Comparison of ENCODE assay signal across 11 mouse cellular contexts in genomic region chr5:66530361-66530760, GRCm38 (mm10).
"Had no signal": no experiment of that assay in that cellular context is flagged by ENCODE, and none has a peak within 500 bp of the region (broad histone marks: within the 10 kb centered on the region; RNA-seq: fewer than 3 reads in every experiment).

No protein-coding gene starts in this region.

- H3K36me3 ChIP-seq: limb, embryonic 13.5 days; midbrain, embryonic 13.5 days; neural tube, embryonic 15.5 days had no signal

- DNase-seq: kidney, postnatal 10 days; layer of hippocampus, adult 9-11 months; layer of hippocampus, postnatal 36 days; lung, adult 18-20 months; right cerebral cortex, adult 18-20 months; right cerebral cortex, postnatal 25 days had no signal

- ATAC-seq: midbrain, embryonic 13.5 days had no signal

- H3K4me3 ChIP-seq: limb, embryonic 13.5 days; midbrain, embryonic 13.5 days; myocyte; neural tube, embryonic 15.5 days had no signal

- H3K4me2 ChIP-seq: limb, embryonic 13.5 days; midbrain, embryonic 13.5 days; neural tube, embryonic 15.5 days had no signal

- H3K9me3 ChIP-seq: limb, embryonic 13.5 days; midbrain, embryonic 13.5 days; neural tube, embryonic 15.5 days had no signal

- H3K27ac ChIP-seq: liver, embryonic 14.5 days; midbrain, embryonic 13.5 days; neural tube, embryonic 15.5 days had no signal

- H3K27me3 ChIP-seq: limb, embryonic 13.5 days; midbrain, embryonic 13.5 days; neural tube, embryonic 15.5 days had no signal

- H3K9ac ChIP-seq: limb, embryonic 13.5 days; liver, embryonic 14.5 days; midbrain, embryonic 13.5 days; neural tube, embryonic 15.5 days had no signal
